Mouse (Mus musculus): ENCODE measurements around the gene Mypop. TPM values are rescaled to one million over a fixed set of nuclear protein-coding genes. Genes with fewer than 3 reads are reported as not detected.

The Mypop gene
- polyA plus RNA-seq, 1 experiment from 2014 or later: 6.9 TPM

GRCm38 (mm10) chr7:18958384-18958766 is 32.7 kb upstream of the Mypop start:
- no peaks in the 10 kb centered on the region for H3K9me3 ChIP-seq (ENCODE audit: control insufficient read depth, low read length)
- H3K36me3 ChIP-seq (ENCODE audit: control insufficient read depth, insufficient read depth, low read length): peaks cover 20% of the 10 kb centered on the region
- peaks cover 29% of the 10 kb centered on the region for H3K4me1 ChIP-seq (ENCODE audit: control insufficient read depth, insufficient read depth, low read length)
- H3K4me3 ChIP-seq (ENCODE audit: low read depth, low read length): peak overlapping the region; percentile 24
- 5% methylated on average over 20 of the region's 21 CpGs for WGBS
- peak overlapping the region; percentile 44 for H3K9ac ChIP-seq (replicated peaks; ENCODE audit: low read depth, low read length)
- peak overlapping the region; percentile 49 for H3K4me2 ChIP-seq (ENCODE audit: low read depth, low read length)
- no peak for ATAC-seq (ENCODE audit: low read depth)
- H3K27ac ChIP-seq (ENCODE audit: low read depth, low read length): peak overlapping the region; percentile 69; the same call in 1 of the 2 replicates
- H3K27me3 ChIP-seq (ENCODE audit: control insufficient read depth, insufficient read depth, low read length): no peaks in the 10 kb centered on the region

GRCm38 (mm10) chr7:18959446-18959845 is 31.6 kb upstream of the Mypop start:
- Histone ChIP-seq H3K9ac (replicated peaks; ENCODE audit: low read depth, low read length) (no peak overlapping the region), H3K9me3 (ENCODE audit: control insufficient read depth, low read length) (no peaks in the 10 kb centered on the region), H3K27me3 (ENCODE audit: control insufficient read depth, insufficient read depth, low read length) (no peaks in the 10 kb centered on the region), H3K36me3 (ENCODE audit: control insufficient read depth, insufficient read depth, low read length) (peaks cover 15% of the 10 kb centered on the region), H3K4me1 (ENCODE audit: control insufficient read depth, insufficient read depth, low read length) (peaks cover 30% of the 10 kb centered on the region), H3K4me2 (ENCODE audit: low read depth, low read length) (no peak overlapping the region), H3K27ac (ENCODE audit: low read depth, low read length) (no peak overlapping the region), H3K4me3 (ENCODE audit: low read depth, low read length) (no peak overlapping the region)
- ATAC-seq (ENCODE audit: low read depth): no peak
- 62% methylated on average over 8 of the region's 8 CpGs for WGBS

- Histone ChIP-seq H3K4me3 (ENCODE audit: low read depth, low read length) (peak overlapping the region; percentile 18; the same call in 1 of the 2 replicates), H3K36me3 (ENCODE audit: control insufficient read depth, insufficient read depth, low read length) (peaks cover 9% of the 10 kb centered on the region), H3K9ac (replicated peaks; ENCODE audit: low read depth, low read length) (no peak overlapping the region), H3K27me3 (ENCODE audit: control insufficient read depth, insufficient read depth, low read length) (no peaks in the 10 kb centered on the region), H3K4me1 (ENCODE audit: control insufficient read depth, insufficient read depth, low read length) (peaks cover 29% of the 10 kb centered on the region), H3K4me2 (ENCODE audit: low read depth, low read length) (peak overlapping the region; percentile 36; the same call in 1 of the 2 replicates), H3K27ac (ENCODE audit: low read depth, low read length) (no peak overlapping the region), H3K9me3 (ENCODE audit: control insufficient read depth, low read length) (no peaks in the 10 kb centered on the region)
- 3% methylated on average over 17 of the region's 17 CpGs for WGBS
- ATAC-seq (ENCODE audit: low read depth): no peak
Measured at GRCm38 (mm10) chr7:18962171-18962792, 28.8 kb upstream of the Mypop start.

- H3K4me3 ChIP-seq (ENCODE audit: low read depth, low read length): peak overlapping the region; percentile 18; the same call in 1 of the 2 replicates
- no peak for ATAC-seq (ENCODE audit: low read depth)
- H3K9ac ChIP-seq (replicated peaks; ENCODE audit: low read depth, low read length): no peak overlapping the region
- 3% methylated on average over 20 of the region's 20 CpGs for WGBS
- H3K27me3 ChIP-seq (ENCODE audit: control insufficient read depth, insufficient read depth, low read length): no peaks in the 10 kb centered on the region
- peaks cover 24% of the 10 kb centered on the region for H3K4me1 ChIP-seq (ENCODE audit: control insufficient read depth, insufficient read depth, low read length)
- H3K27ac ChIP-seq (ENCODE audit: low read depth, low read length): no peak overlapping the region
- no peaks in the 10 kb centered on the region for H3K9me3 ChIP-seq (ENCODE audit: control insufficient read depth, low read length)
- H3K4me2 ChIP-seq (ENCODE audit: low read depth, low read length): peak overlapping the region; percentile 36
- peaks cover 4% of the 10 kb centered on the region for H3K36me3 ChIP-seq (ENCODE audit: control insufficient read depth, insufficient read depth, low read length)
Measured at GRCm38 (mm10) chr7:18962795-18963194, 28.2 kb upstream of the Mypop start.

- Histone ChIP-seq H3K27me3 (ENCODE audit: control insufficient read depth, insufficient read depth, low read length) (no peaks in the 10 kb centered on the region), H3K4me3 (ENCODE audit: low read depth, low read length) (no peak overlapping the region), H3K9ac (replicated peaks; ENCODE audit: low read depth, low read length) (no peak overlapping the region), H3K27ac (ENCODE audit: low read depth, low read length) (no peak overlapping the region), H3K4me2 (ENCODE audit: low read depth, low read length) (no peak overlapping the region; the same call in 1 of the 2 replicates), H3K4me1 (ENCODE audit: control insufficient read depth, insufficient read depth, low read length) (peaks cover 19% of the 10 kb centered on the region), H3K36me3 (ENCODE audit: control insufficient read depth, insufficient read depth, low read length) (peaks cover 3% of the 10 kb centered on the region; the same call in 1 of the 2 replicates), H3K9me3 (ENCODE audit: control insufficient read depth, low read length) (no peaks in the 10 kb centered on the region)
- WGBS: 5% methylated on average over 19 of the region's 19 CpGs
- ATAC-seq (ENCODE audit: low read depth): no peak
Measured at GRCm38 (mm10) chr7:18963294-18963843, 27.7 kb upstream of the Mypop start.

GRCm38 (mm10) chr7:18965312-18965711 is 25.7 kb upstream of the Mypop start:
- H3K36me3 ChIP-seq (ENCODE audit: control insufficient read depth, insufficient read depth, low read length): no peaks in the 10 kb centered on the region; the same call in 1 of the 2 replicates
- ATAC-seq (ENCODE audit: low read depth): no peak
- H3K27ac ChIP-seq (ENCODE audit: low read depth, low read length): no peak overlapping the region
- H3K9me3 ChIP-seq (ENCODE audit: control insufficient read depth, low read length): no peaks in the 10 kb centered on the region
- WGBS: 85% methylated on average over 5 of the region's 5 CpGs
- peaks cover 19% of the 10 kb centered on the region for H3K4me1 ChIP-seq (ENCODE audit: control insufficient read depth, insufficient read depth, low read length)
- H3K9ac ChIP-seq (replicated peaks; ENCODE audit: low read depth, low read length): no peak overlapping the region
- no peaks in the 10 kb centered on the region for H3K27me3 ChIP-seq (ENCODE audit: control insufficient read depth, insufficient read depth, low read length)
- no peak overlapping the region for H3K4me3 ChIP-seq (ENCODE audit: low read depth, low read length)
- H3K4me2 ChIP-seq (ENCODE audit: low read depth, low read length): no peak overlapping the region

GRCm38 (mm10) chr7:18967603-18968002 is 23.4 kb upstream of the Mypop start:
- no peaks in the 10 kb centered on the region for H3K36me3 ChIP-seq (ENCODE audit: control insufficient read depth, insufficient read depth, low read length)
- no peak overlapping the region for H3K9ac ChIP-seq (replicated peaks; ENCODE audit: low read depth, low read length)
- no peak overlapping the region for H3K27ac ChIP-seq (ENCODE audit: low read depth, low read length)
- no peak overlapping the region for H3K4me3 ChIP-seq (ENCODE audit: low read depth, low read length)
- H3K4me2 ChIP-seq (ENCODE audit: low read depth, low read length): no peak overlapping the region
- peaks cover 9% of the 10 kb centered on the region for H3K4me1 ChIP-seq (ENCODE audit: control insufficient read depth, insufficient read depth, low read length)
- peak; percentile 65 for ATAC-seq (ENCODE audit: low read depth)
- 10% methylated on average over 8 of the region's 8 CpGs for WGBS
- no peaks in the 10 kb centered on the region for H3K9me3 ChIP-seq (ENCODE audit: control insufficient read depth, low read length)
- H3K27me3 ChIP-seq (ENCODE audit: control insufficient read depth, insufficient read depth, low read length): no peaks in the 10 kb centered on the region

GRCm38 (mm10) chr7:18970956-18971355 is 20.1 kb upstream of the Mypop start:
- H3K9me3 ChIP-seq (ENCODE audit: control insufficient read depth, low read length): no peaks in the 10 kb centered on the region
- no peak overlapping the region for H3K4me3 ChIP-seq (ENCODE audit: low read depth, low read length)
- no peak for ATAC-seq (ENCODE audit: low read depth)
- no peaks in the 10 kb centered on the region for H3K27me3 ChIP-seq (ENCODE audit: control insufficient read depth, insufficient read depth, low read length)
- H3K4me2 ChIP-seq (ENCODE audit: low read depth, low read length): no peak overlapping the region
- 94% methylated on average over 3 of the region's 3 CpGs for WGBS
- no peak overlapping the region for H3K27ac ChIP-seq (ENCODE audit: low read depth, low read length)
- no peak overlapping the region for H3K9ac ChIP-seq (replicated peaks; ENCODE audit: low read depth, low read length)
- no peaks in the 10 kb centered on the region for H3K36me3 ChIP-seq (ENCODE audit: control insufficient read depth, insufficient read depth, low read length)
- H3K4me1 ChIP-seq (ENCODE audit: control insufficient read depth, insufficient read depth, low read length): no peaks in the 10 kb centered on the region; the same call in 1 of the 2 replicates

GRCm38 (mm10) chr7:18978381-18978780 is 12.7 kb upstream of the Mypop start:
- H3K4me1 ChIP-seq (ENCODE audit: control insufficient read depth, insufficient read depth, low read length): no peaks in the 10 kb centered on the region
- no peaks in the 10 kb centered on the region for H3K36me3 ChIP-seq (ENCODE audit: control insufficient read depth, insufficient read depth, low read length)
- H3K27me3 ChIP-seq (ENCODE audit: control insufficient read depth, insufficient read depth, low read length): no peaks in the 10 kb centered on the region
- H3K9me3 ChIP-seq (ENCODE audit: control insufficient read depth, low read length): no peaks in the 10 kb centered on the region
- no peak overlapping the region for H3K4me2 ChIP-seq (ENCODE audit: low read depth, low read length)
- no peak overlapping the region for H3K27ac ChIP-seq (ENCODE audit: low read depth, low read length)
- no peak overlapping the region for H3K9ac ChIP-seq (replicated peaks; ENCODE audit: low read depth, low read length)
- 83% methylated on average over 9 of the region's 9 CpGs for WGBS
- ATAC-seq (ENCODE audit: low read depth): no peak
- no peak overlapping the region for H3K4me3 ChIP-seq (ENCODE audit: low read depth, low read length)
